Mouse (Mus musculus) lung, postnatal 4 days (tissue): ENCODE measurements around the gene Pdilt.
"Not testable (repeated sequence)": the region's sequence is repeated elsewhere in the genome, so short reads cannot be mapped to it uniquely, and the experiment has no call there.

Experiments
- DNase-seq, 2 experiments: peaks; one replicate each; pipeline ENCODE4 v3.0.0; 2021

Pdilt gene

GRCm38 (mm10) chr7:119523389-119523788 is at the start of gene Pdilt:
Gene Pdilt (minus strand): TSS chr7:119523489.
- DNase-seq, result no peak

- DNase-seq, result not testable (repeated sequence)
Observed at GRCm38 (mm10) chr7:119562476-119562875, 39.2 kb upstream of the Pdilt start.

GRCm38 (mm10) chr7:119561441-119561840 is 38.2 kb upstream of the Pdilt start:
- DNase-seq, result no peak

- no peak for DNase-seq
Observed at GRCm38 (mm10) chr7:119560452-119560835, 37.2 kb upstream of the Pdilt start.

- no peak for DNase-seq
Observed at GRCm38 (mm10) chr7:119559789-119560451, 36.6 kb upstream of the Pdilt start.

- no peak for DNase-seq
Observed at GRCm38 (mm10) chr7:119554040-119554439, 30.8 kb upstream of the Pdilt start, which contains the start of gene Acsm2. Gene Acsm2 (plus strand): TSS chr7:119554340.

GRCm38 (mm10) chr7:119550471-119551222 is 27.4 kb upstream of the Pdilt start:
- no peak for DNase-seq

- no peak for DNase-seq
Observed at GRCm38 (mm10) chr7:119545572-119545971, 22.3 kb upstream of the Pdilt start.

GRCm38 (mm10) chr7:119542445-119542844 is 19.2 kb upstream of the Pdilt start:
- DNase-seq, result no peak

GRCm38 (mm10) chr7:119534389-119534788 is 11.1 kb upstream of the Pdilt start:
- no peak for DNase-seq

- DNase-seq, result no peak
Observed at GRCm38 (mm10) chr7:119532924-119533323, 9.6 kb upstream of the Pdilt start.

GRCm38 (mm10) chr7:119528617-119529016 is 5.3 kb upstream of the Pdilt start:
- no peak for DNase-seq

GRCm38 (mm10) chr7:119527548-119527947 is 4.3 kb upstream of the Pdilt start:
- no peak for DNase-seq

GRCm38 (mm10) chr7:119527135-119527534 is 3.8 kb upstream of the Pdilt start:
- DNase-seq, result no peak

- no peak for DNase-seq
Observed at GRCm38 (mm10) chr7:119526486-119526885, 3.2 kb upstream of the Pdilt start.

GRCm38 (mm10) chr7:119525881-119526281 is 2.6 kb upstream of the Pdilt start:
- DNase-seq, result no peak

GRCm38 (mm10) chr7:119522385-119522784 is 904 bp downstream of the Pdilt start:
- no peak for DNase-seq

GRCm38 (mm10) chr7:119521816-119522215 is 1.5 kb downstream of the Pdilt start:
- DNase-seq, result no peak

- DNase-seq, result peak; percentile 43 to 64
Observed at GRCm38 (mm10) chr7:119519654-119520053, 3.6 kb downstream of the Pdilt start.

- DNase-seq, result no peak
Observed at GRCm38 (mm10) chr7:119519163-119519562, 4.1 kb downstream of the Pdilt start, which contains the start of gene Acsm5. Gene Acsm5 (plus strand): TSS chr7:119519463.

GRCm38 (mm10) chr7:119516272-119516558 is 7.1 kb downstream of the Pdilt start:
- no peak for DNase-seq

- DNase-seq, result peak in 1 of 2 experiments; percentile 12
Observed at GRCm38 (mm10) chr7:119515492-119516271, 7.6 kb downstream of the Pdilt start.

- DNase-seq, result peak in 1 of 2 experiments; percentile 11
Observed at GRCm38 (mm10) chr7:119513056-119513455, 10.2 kb downstream of the Pdilt start.

GRCm38 (mm10) chr7:119511143-119511542 is 12.1 kb downstream of the Pdilt start:
- DNase-seq, result no peak
